Mouse (Mus musculus) ES-E14 (cell line): ENCODE data around the gene Pdia2. TPM values are rescaled to one million over a fixed set of nuclear protein-coding genes. Genes with fewer than 3 reads are reported as not detected.
A peak's percentile ranks its signal among the peaks of the same experiment; 100 is the strongest.

Experiments used
- DNase-seq: peaks from one replicate; pipeline ENCODE4 v3.0.0-alpha.2; 2013; ENCODE audit warnings: low read depth, low spot score
- H3K27ac ChIP-seq: 2 replicates; pipeline ENCODE4 v1.5.1; 2012; ENCODE audit warnings: low read depth, mild to moderate bottlenecking, low read length, moderate library complexity, mixed read lengths; ENCODE audit not compliant: poor library complexity, insufficient read depth, severe bottlenecking
- H3K36me3 ChIP-seq: 2 replicates; pipeline ENCODE4 v1.6.1; 2012; ENCODE audit warnings: mild to moderate bottlenecking, low read length, moderate library complexity, mixed read lengths; ENCODE audit not compliant: control insufficient read depth, poor library complexity, insufficient read depth, severe bottlenecking
- H3K4me1 ChIP-seq, 2 experiments: fragments of 150-350 bp in 1 of 2; sonication (generic) in 1 of 2; 2 replicates each; pipeline ENCODE4 v1.6.1; 2012; ENCODE audit warnings: low read length in 2 of 2, mild to moderate bottlenecking in 1 of 2, mixed read lengths in 1 of 2; ENCODE audit not compliant: control insufficient read depth in 2 of 2, insufficient read depth in 2 of 2, poor library complexity in 1 of 2
- H3K4me3 ChIP-seq, 2 experiments: fragments of 150-350 bp in 1 of 2; sonication (generic) in 1 of 2; 2 replicates each; pipeline ENCODE4 v1.5.1; 2012; ENCODE audit warnings: low read length in 2 of 2, low read depth in 1 of 2, mild to moderate bottlenecking in 1 of 2, mixed read lengths in 1 of 2; ENCODE audit not compliant: insufficient read depth in 1 of 2, poor library complexity in 1 of 2, severe bottlenecking in 1 of 2
- H3K9ac ChIP-seq: 2 replicates; pipeline ENCODE4 v1.6.1; 2012; ENCODE audit warnings: low read depth, mild to moderate bottlenecking, low read length, mixed read lengths; ENCODE audit not compliant: poor library complexity, insufficient read depth, severe bottlenecking
- H3K9me3 ChIP-seq: fragments of 150-350 bp; sonication (generic); 2 replicates; pipeline ENCODE4 v1.6.1; 2012; ENCODE audit warnings: low read depth, mild to moderate bottlenecking, low read length; ENCODE audit not compliant: control insufficient read depth, insufficient read depth
- CHD2 ChIP-seq: IDR thresholded peaks from 2 replicates; pipeline ENCODE4 v1.6.1; 2014; ENCODE audit warnings: mild to moderate bottlenecking, low read depth, low read length, inconsistent platforms
- HCFC1 ChIP-seq: IDR thresholded peaks from 2 replicates; pipeline ENCODE4 v1.6.1; 2012; ENCODE audit warnings: low read length, inconsistent platforms, borderline replicate concordance; ENCODE audit not compliant: insufficient read depth
- MAFK ChIP-seq: IDR thresholded peaks from 2 replicates; pipeline ENCODE4 v1.6.1; 2014; ENCODE audit warnings: mild to moderate bottlenecking, low read depth, low read length, inconsistent platforms; ENCODE audit not compliant: insufficient read depth
- ZC3H11A ChIP-seq: IDR thresholded peaks from 2 replicates; pipeline ENCODE4 v1.6.1; 2012; ENCODE audit warnings: low read depth, mild to moderate bottlenecking, inconsistent platforms, low read length, borderline replicate concordance
- ZNF384 ChIP-seq: IDR thresholded peaks from 2 replicates; pipeline ENCODE4 v1.6.1; 2012; ENCODE audit warnings: low read depth, low read length, inconsistent platforms
- in situ Hi-C, 2 experiments: fragments of 600-800 bp; cut with MboI; formaldehyde crosslinking; loops; one replicate each; pipeline ENCODE4 v1.15.1; 2025; ENCODE audit warnings: low sequenced_read_pairs in 2 of 2, inconsistent platforms in 1 of 2; ENCODE audit not compliant: unreplicated experiment in 2 of 2
- total RNA-seq: library from RNA; depleted of rRNA; stranded (reverse); fragments of 300-350 nt; gene quantifications from 2 replicates; pipeline ENCODE4 v1.2.3, GENCODE M21; 2012; rRNA removed

Gene Pdia2
- total RNA-seq, 1 experiment, result 0.18 TPM

DNA sequence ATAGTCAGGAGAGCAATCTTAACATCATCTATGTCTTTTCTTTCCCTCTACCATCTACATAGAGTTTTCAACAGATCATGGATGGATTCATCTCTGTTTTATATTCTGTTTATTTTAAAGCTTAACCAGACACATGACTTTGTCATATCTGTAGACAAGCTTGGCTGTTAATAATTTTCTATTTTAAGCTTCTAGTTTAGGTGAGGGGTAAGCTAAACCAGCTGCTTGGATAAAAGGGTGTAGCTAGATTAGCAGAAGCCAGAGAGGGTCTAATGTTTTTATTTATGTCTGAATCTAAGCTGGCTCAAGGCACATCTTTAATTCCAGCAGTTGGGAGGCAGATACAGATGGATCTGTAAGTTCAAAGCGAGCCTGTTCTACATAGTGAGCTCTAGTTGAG, 36.2 kb downstream of the Pdia2 start:
- Histone ChIP-seq H3K4me3 (no peak overlapping the region), H3K4me1 (no peaks in the 10 kb centered on the region), H3K9me3 (no peaks in the 10 kb centered on the region), H3K36me3 (peaks cover 2% of the 10 kb centered on the region; the same call in 1 of the 2 replicates), H3K9ac (no peak overlapping the region), H3K27ac (no peak overlapping the region)
- in situ Hi-C loops, result no loop called here
- DNase-seq, result no peak
- TF ChIP-seq ZC3H11A (no peak), CHD2 (no peak), MAFK (no peak)

DNA sequence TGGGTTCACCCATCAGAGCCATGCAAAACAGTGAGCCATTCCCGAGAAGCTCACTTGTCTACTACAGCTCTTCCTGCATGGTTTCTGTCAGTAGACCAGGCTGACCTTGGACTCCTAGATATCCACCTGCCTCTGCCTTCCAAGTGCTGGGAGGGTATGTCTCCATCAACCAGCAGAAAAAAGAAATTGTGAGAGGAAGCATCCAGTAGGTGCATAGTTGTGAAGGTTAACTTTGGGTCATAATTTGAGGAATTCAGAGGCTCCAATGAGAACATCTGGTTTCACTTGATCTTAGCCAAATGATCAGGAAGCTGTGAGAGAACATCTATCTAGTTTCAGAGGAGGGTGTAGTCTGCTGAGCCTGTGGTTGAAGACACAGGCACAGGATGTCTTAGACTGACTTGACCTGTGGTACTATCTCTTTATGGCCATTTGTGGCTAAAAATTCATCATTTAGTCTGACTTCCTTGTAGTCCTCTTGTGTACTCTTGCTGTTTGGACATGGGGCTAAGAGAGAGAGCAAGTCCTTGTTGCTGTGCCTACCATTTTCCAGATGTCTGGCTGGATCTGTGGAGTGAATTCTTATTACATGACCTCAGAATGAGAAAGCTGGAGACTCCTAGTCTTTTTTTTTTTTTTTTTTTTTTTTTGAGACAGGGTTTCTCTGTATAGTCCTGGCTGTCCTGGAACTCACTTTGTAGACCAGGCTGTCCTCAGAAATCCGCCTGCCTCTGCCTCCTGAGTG, 46.8 kb downstream of the Pdia2 start:
- H3K27ac ChIP-seq, result no peak overlapping the region
- H3K4me3 ChIP-seq, result no peak overlapping the region
- in situ Hi-C loops, result no loop called here
- no peak overlapping the region for H3K9ac ChIP-seq
- TF ChIP-seq ZNF384, result no peak
- TF ChIP-seq ZC3H11A, result no peak
- TF ChIP-seq CHD2, result no peak
- DNase-seq, result no peak
- H3K9me3 ChIP-seq, result no peaks in the 10 kb centered on the region
- H3K36me3 ChIP-seq, result peaks cover 3% of the 10 kb centered on the region
- no peaks in the 10 kb centered on the region for H3K4me1 ChIP-seq

DNA sequence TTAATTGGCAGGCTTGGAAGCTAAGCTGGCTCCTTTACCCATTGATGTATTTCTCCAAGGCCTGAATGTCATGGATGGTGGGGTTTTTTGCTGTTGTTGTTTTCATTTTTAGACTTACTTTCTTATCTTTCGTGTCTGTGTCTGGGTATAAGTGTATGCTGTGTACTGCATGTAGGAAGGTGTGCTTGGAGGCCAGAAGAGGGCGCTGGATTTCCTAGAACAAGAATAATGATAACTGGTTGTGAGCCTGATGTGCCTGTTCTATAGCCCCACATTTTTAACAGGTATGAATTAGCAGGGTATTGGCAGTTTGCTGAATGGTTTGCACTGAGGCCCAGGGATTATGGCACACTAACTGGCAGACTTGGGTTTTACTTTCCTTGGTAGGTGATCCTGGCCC, 49.8 kb downstream of the Pdia2 start:
- Histone ChIP-seq H3K9me3 (no peaks in the 10 kb centered on the region), H3K4me1 (no peaks in the 10 kb centered on the region), H3K27ac (no peak overlapping the region), H3K36me3 (peaks cover 3% of the 10 kb centered on the region; the same call in 1 of the 2 replicates), H3K4me3 (no peak overlapping the region), H3K9ac (no peak overlapping the region)
- DNase-seq, result peak; percentile 26
- TF ChIP-seq ZNF384 (no peak), CHD2 (no peak), HCFC1 (no peak)
- in situ Hi-C loops, result no loop called here

Other genes starting within 250 kb of the Pdia2 start
- gene A930017K11Rik, start 246.5 kb downstream of the Pdia2 start, total RNA-seq, result not detected in 2 replicates
- gene Capn15, start 213.3 kb downstream of the Pdia2 start, total RNA-seq, result 18.0 and 19.0 TPM in 2 replicates
- 9.4 and 11.2 TPM in 2 replicates for gene Rab11fip3, start 129.5 kb downstream of the Pdia2 start, total RNA-seq
- gene Decr2, start 108.8 kb downstream of the Pdia2 start, total RNA-seq, result 12.6 and 15.2 TPM in 2 replicates
- 96.4 and 133 TPM in 2 replicates for gene Nme4, start 103.5 kb downstream of the Pdia2 start, total RNA-seq
- gene Tmem8, start 85.8 kb downstream of the Pdia2 start, total RNA-seq, result 22.3 and 28.5 TPM in 2 replicates
- 154 and 156 TPM in 2 replicates for gene Mrpl28, start 75.6 kb downstream of the Pdia2 start, total RNA-seq
- 33.6 and 38.9 TPM in 2 replicates for gene Axin1, start 60.4 kb downstream of the Pdia2 start, total RNA-seq
- gene Rgs11, start 3.9 kb upstream of the Pdia2 start, total RNA-seq, result 5.6 and 18.9 TPM in 2 replicates
- gene Arhgdig, start 8.7 kb upstream of the Pdia2 start, total RNA-seq, result 15.0 and 23.9 TPM in 2 replicates
- gene Fam234a, start 45.2 kb upstream of the Pdia2 start, total RNA-seq, result 22.1 and 28.4 TPM in 2 replicates
- gene Luc7l, start 53.8 kb upstream of the Pdia2 start, total RNA-seq, result 112 and 115 TPM in 2 replicates
- 0.71 and 0.79 TPM in 2 replicates for gene Neurl1b, start 215.7 kb upstream of the Pdia2 start, total RNA-seq